Mouse (Mus musculus) lung, embryonic 14.5 days (tissue): ENCODE results near the gene Krt222. TPM values are rescaled to one million over a fixed set of nuclear protein-coding genes. Genes with fewer than 3 reads are reported as not detected.
A peak's percentile ranks its signal among the peaks of the same experiment; 100 is the strongest.

ENCODE experiments used
- ATAC-seq: fragments of 200-750 bp; cut with Nextera tagmentation; 2 replicates; pipeline ENCODE4 v1.8.0; 2017; ENCODE audit warnings: mild to moderate bottlenecking, moderate TSS enrichment, moderate library complexity; ENCODE audit not compliant: insufficient read depth
- DNase-seq: peaks from one replicate; pipeline ENCODE4 v3.0.0-alpha.2; 2015
- H3K27ac ChIP-seq: fragments of 300-500 bp; sonication (generic); 2 replicates; pipeline ENCODE4 v1.5.1; 2014; ENCODE audit warnings: low read depth, mild to moderate bottlenecking, moderate library complexity
- H3K27me3 ChIP-seq: fragments of 300-500 bp; sonication (generic); 2 replicates; pipeline ENCODE4 v1.6.1; 2014; ENCODE audit warnings: low read length, control low read depth; ENCODE audit not compliant: insufficient read depth
- H3K36me3 ChIP-seq: fragments of 300-500 bp; sonication (generic); 2 replicates; pipeline ENCODE4 v1.6.1; 2014; ENCODE audit warnings: control low read depth; ENCODE audit not compliant: insufficient read depth
- H3K4me1 ChIP-seq: fragments of 300-500 bp; sonication (generic); 2 replicates; pipeline ENCODE4 v1.6.1; 2014; ENCODE audit warnings: antibody characterized with exemption, control low read depth; ENCODE audit not compliant: insufficient read depth
- H3K4me2 ChIP-seq: fragments of 300-500 bp; sonication (generic); 2 replicates; pipeline ENCODE4 v1.6.1; 2014; ENCODE audit warnings: mild to moderate bottlenecking
- H3K4me3 ChIP-seq: fragments of 300-500 bp; sonication (generic); 2 replicates; pipeline ENCODE4 v1.5.1; 2014; ENCODE audit warnings: low read depth, low read length
- H3K9ac ChIP-seq: fragments of 300-500 bp; sonication (generic); 2 replicates; pipeline ENCODE4 v1.6.1; 2014
- H3K9me3 ChIP-seq: fragments of 300-500 bp; sonication (generic); 2 replicates; pipeline ENCODE4 v1.6.1; 2016; ENCODE audit warnings: low read depth, low read length, control low read depth
- CTCF ChIP-seq: IDR thresholded peaks from 2 replicates; pipeline ENCODE4 v1.5.1; 2016; ENCODE audit warnings: antibody characterized with exemption, low read depth
- WGBS: fragments of 180-500 bp; shearing (Covaris S2); extraction: QIAGEN DNeasy Blood & Tissue Kit; methylation state at CpG from one replicate; pipeline ENCODE4 v1.1.7; 2014; 5-methylcytosine and 5-hydroxymethylcytosine counted together
- polyA plus RNA-seq: library from polyadenylated mRNA; unstranded; fragments of >200 nt; fragmentation: Nextera tagmentation; extraction: Ambion mirVana; gene quantifications from 2 replicates; pipeline ENCODE4 v1.2.1, GENCODE M21; 2014

Gene Krt222
- polyA plus RNA-seq, 1 experiment from 2014 or later = 0.14 TPM

- H3K9me3 ChIP-seq = no peaks in the 10 kb centered on the region
- 84% methylated on average over 5 of the region's 5 CpGs for WGBS
- H3K27me3 ChIP-seq = no peaks in the 10 kb centered on the region
- ATAC-seq (no peak), DNase-seq (no peak)
- H3K4me3 ChIP-seq = no peak overlapping the region
- peaks cover 4% of the 10 kb centered on the region; the same call in 1 of the 2 replicates for H3K4me1 ChIP-seq
- peaks cover 62% of the 10 kb centered on the region for H3K36me3 ChIP-seq
- TF ChIP-seq CTCF = no peak
- H3K4me2 ChIP-seq = 0 out of 2 replicates have a peak overlapping the region, but pooled peaks have one; percentile 12
- no peak overlapping the region for H3K9ac ChIP-seq
- no peak overlapping the region for H3K27ac ChIP-seq
These were observed 17.6 kb downstream of the Krt222 start for GRCm38 (mm10) chr11:99226298-99226697.

GRCm38 (mm10) chr11:99223310-99223709 lies 20.6 kb downstream of the Krt222 start:
- no peaks in the 10 kb centered on the region for H3K4me1 ChIP-seq
- H3K4me3 ChIP-seq = no peak overlapping the region
- H3K27ac ChIP-seq = no peak overlapping the region
- H3K27me3 ChIP-seq = no peaks in the 10 kb centered on the region
- TF ChIP-seq CTCF = no peak
- H3K9me3 ChIP-seq = no peaks in the 10 kb centered on the region
- H3K36me3 ChIP-seq = peaks cover 90% of the 10 kb centered on the region
- no peak for DNase-seq
- 72% methylated on average over 5 of the region's 5 CpGs for WGBS
- H3K9ac ChIP-seq = no peak overlapping the region
- H3K4me2 ChIP-seq = no peak overlapping the region
- no peak for ATAC-seq

- TF ChIP-seq CTCF = no peak
- Histone ChIP-seq H3K9ac (no peak overlapping the region), H3K4me1 (no peaks in the 10 kb centered on the region), H3K36me3 (peaks cover 90% of the 10 kb centered on the region), H3K4me3 (no peak overlapping the region), H3K27me3 (no peaks in the 10 kb centered on the region), H3K4me2 (no peak overlapping the region), H3K27ac (no peak overlapping the region), H3K9me3 (no peaks in the 10 kb centered on the region)
- no peak for DNase-seq
- WGBS = 65% methylated on average over 2 of the region's 2 CpGs
- no peak for ATAC-seq
These were observed 22.1 kb downstream of the Krt222 start for GRCm38 (mm10) chr11:99221811-99222210.

GRCm38 (mm10) chr11:99217248-99217986 lies 26.5 kb downstream of the Krt222 start:
- Histone ChIP-seq H3K4me1 (no peaks in the 10 kb centered on the region), H3K27me3 (no peaks in the 10 kb centered on the region), H3K9me3 (no peaks in the 10 kb centered on the region), H3K4me3 (no peak overlapping the region), H3K9ac (no peak overlapping the region), H3K27ac (no peak overlapping the region), H3K4me2 (no peak overlapping the region), H3K36me3 (peaks cover 94% of the 10 kb centered on the region)
- TF ChIP-seq CTCF = no peak
- DNase-seq (no peak), ATAC-seq (no peak)
- 84% methylated on average over 7 of the region's 7 CpGs for WGBS

- H3K4me1 ChIP-seq = no peaks in the 10 kb centered on the region
- no peak overlapping the region for H3K4me3 ChIP-seq
- ATAC-seq (no peak), DNase-seq (no peak)
- H3K9me3 ChIP-seq = no peaks in the 10 kb centered on the region
- peaks cover 96% of the 10 kb centered on the region for H3K36me3 ChIP-seq
- H3K4me2 ChIP-seq = no peak overlapping the region
- no peak overlapping the region for H3K27ac ChIP-seq
- no peak overlapping the region for H3K9ac ChIP-seq
- 92% methylated on average over 3 of the region's 3 CpGs for WGBS
- no peak for TF ChIP-seq CTCF
- H3K27me3 ChIP-seq = no peaks in the 10 kb centered on the region
These were observed 27.7 kb downstream of the Krt222 start for GRCm38 (mm10) chr11:99216181-99216580.

- Histone ChIP-seq H3K4me1 (no peaks in the 10 kb centered on the region), H3K4me3 (no peak overlapping the region), H3K27ac (no peak overlapping the region), H3K9me3 (no peaks in the 10 kb centered on the region), H3K9ac (no peak overlapping the region), H3K4me2 (no peak overlapping the region), H3K36me3 (peaks cover 90% of the 10 kb centered on the region), H3K27me3 (no peaks in the 10 kb centered on the region)
- TF ChIP-seq CTCF = no peak
- ATAC-seq (no peak), DNase-seq (no peak)
- WGBS = 83% methylated on average over 7 of the region's 7 CpGs
These were observed 31.2 kb downstream of the Krt222 start for GRCm38 (mm10) chr11:99212693-99213092.

DNA sequence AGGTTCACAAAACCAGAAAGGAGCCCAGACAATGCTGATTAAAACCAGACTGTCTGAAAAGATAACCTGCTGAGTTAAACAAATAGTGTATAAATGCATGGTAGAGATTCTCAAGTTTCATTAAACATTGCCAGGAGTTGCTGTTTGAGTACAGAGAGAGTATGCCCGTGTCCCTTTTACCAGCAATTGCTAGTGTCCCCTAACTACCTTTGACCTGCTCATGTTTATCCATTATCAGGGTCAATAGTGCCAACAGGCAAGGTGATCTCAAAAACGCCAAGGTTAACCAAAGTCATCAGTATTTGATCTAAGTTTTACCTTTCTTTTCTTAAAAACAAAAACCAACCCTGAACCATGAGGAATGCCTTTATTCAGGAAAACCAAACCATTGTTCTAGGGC lies 31.9 kb downstream of the Krt222 start:
- H3K27me3 ChIP-seq = no peaks in the 10 kb centered on the region
- H3K4me1 ChIP-seq = no peaks in the 10 kb centered on the region
- no peak overlapping the region for H3K27ac ChIP-seq
- DNase-seq (no peak), ATAC-seq (no peak)
- no peak overlapping the region for H3K4me3 ChIP-seq
- 49% methylated on average over 2 of the region's 2 CpGs for WGBS
- no peaks in the 10 kb centered on the region for H3K9me3 ChIP-seq
- no peak overlapping the region for H3K9ac ChIP-seq
- no peak for TF ChIP-seq CTCF
- no peak overlapping the region for H3K4me2 ChIP-seq
- H3K36me3 ChIP-seq = peaks cover 83% of the 10 kb centered on the region
